Mouse (Mus musculus) adipocyte (in vitro differentiated cells): ENCODE data around the gene Samhd1.
A peak's percentile ranks its signal among the peaks of the same experiment; 100 is the strongest.

ENCODE experiments used
- DNase-seq: peaks from one replicate; pipeline ENCODE4 v3.0.0-alpha.2; 2016; ENCODE audit warnings: low spot score

The Samhd1 gene

GRCm38 (mm10) chr2:157136176-157136575 lies 1.1 kb upstream of the Samhd1 start:
- peak; percentile 43 for DNase-seq

GRCm38 (mm10) chr2:157135529-157136120 lies 560 bp upstream of the Samhd1 start:
- DNase-seq, result peak; percentile 32

- no peak for DNase-seq
These were observed 560 bp downstream of the Samhd1 start for GRCm38 (mm10) chr2:157134479-157134931.

DNA sequence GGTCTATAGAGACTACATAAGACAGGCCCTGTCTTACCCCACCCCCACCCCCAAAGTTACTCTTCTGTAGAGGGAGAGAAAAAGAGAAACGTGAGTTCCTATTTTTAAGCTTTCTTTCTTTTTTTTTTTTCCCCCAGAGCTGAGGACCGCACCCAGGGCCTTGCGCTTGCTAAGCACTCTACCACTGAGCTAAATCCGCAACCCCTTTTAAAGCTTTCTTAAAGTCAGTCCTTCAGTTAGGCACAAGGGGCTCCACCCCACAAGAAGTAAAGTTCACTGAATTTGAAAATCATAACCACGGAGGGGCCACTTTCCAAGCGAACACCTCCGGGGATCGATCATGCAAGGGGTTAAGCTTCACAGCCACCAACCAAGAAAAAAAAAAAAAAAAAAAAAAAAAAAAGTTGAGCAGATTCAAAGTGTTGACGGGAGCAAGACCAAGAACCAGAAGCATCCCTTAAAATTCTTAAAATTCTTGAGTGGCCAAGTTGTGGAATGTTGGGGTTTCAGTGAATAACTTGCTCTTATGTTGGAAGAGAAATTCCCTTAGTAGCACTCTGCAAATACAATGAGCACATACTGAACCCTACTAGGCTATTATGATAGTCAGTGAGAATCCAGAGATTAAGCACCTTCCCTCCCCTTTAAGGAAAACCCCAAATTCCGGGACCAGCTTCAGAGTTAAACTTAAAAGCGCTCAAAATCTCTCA lies 1.1 kb downstream of the Samhd1 start:
- peak; percentile 40 for DNase-seq

GRCm38 (mm10) chr2:157132686-157133540 lies 2.2 kb downstream of the Samhd1 start:
- no peak for DNase-seq

- DNase-seq, result no peak
These were observed 3.0 kb downstream of the Samhd1 start for GRCm38 (mm10) chr2:157132086-157132485.

- DNase-seq, result peak; percentile 75
These were observed 4.1 kb downstream of the Samhd1 start for GRCm38 (mm10) chr2:157130813-157131514.

- no peak for DNase-seq
These were observed 5.4 kb downstream of the Samhd1 start for GRCm38 (mm10) chr2:157129601-157130164.

- no peak for DNase-seq
These were observed 6.0 kb downstream of the Samhd1 start for GRCm38 (mm10) chr2:157129096-157129495.

- no peak for DNase-seq
These were observed 7.0 kb downstream of the Samhd1 start for GRCm38 (mm10) chr2:157128072-157128471.

DNA sequence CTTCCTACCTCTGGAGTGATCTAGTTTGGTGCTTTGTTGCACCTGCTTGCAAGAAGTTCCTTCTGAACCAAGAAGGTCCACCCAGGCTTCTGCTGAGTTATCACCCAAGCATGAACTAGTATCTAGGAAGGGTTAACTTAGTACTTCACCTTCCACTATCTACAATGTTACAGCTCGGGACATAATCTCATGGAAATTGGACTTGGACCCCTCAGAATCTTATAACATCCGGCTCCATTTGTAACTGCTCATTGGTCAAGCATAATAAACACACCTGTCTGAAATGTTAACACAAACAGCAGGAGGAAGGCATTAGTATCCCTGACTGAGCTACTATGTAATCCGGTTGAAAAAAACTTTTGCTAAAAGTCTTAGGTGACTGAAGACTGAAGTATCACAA lies 7.7 kb downstream of the Samhd1 start:
- no peak for DNase-seq

GRCm38 (mm10) chr2:157125246-157125645 lies 9.8 kb downstream of the Samhd1 start:
- no peak for DNase-seq

- DNase-seq, result no peak
These were observed 13.3 kb downstream of the Samhd1 start for GRCm38 (mm10) chr2:157121766-157122165.

DNA sequence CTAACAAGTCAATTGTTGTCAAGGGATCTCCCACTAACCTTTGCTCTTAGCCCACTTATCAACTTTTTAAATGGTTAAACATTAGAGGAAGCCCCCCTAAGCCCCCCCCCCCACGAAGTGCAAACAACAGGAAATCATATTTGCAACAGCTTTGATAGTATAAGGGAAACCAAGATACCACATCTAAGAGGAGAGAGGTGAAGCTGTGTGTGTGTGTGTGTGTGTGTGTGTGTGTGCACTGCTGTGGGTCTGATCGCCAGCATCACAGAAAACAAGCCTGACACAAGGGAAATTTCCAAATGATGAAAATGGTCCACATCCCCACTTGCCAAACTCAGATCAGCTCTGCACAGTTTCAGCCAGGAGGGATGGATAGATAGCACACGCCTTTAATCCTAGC lies 16.0 kb downstream of the Samhd1 start:
- no peak for DNase-seq

DNA sequence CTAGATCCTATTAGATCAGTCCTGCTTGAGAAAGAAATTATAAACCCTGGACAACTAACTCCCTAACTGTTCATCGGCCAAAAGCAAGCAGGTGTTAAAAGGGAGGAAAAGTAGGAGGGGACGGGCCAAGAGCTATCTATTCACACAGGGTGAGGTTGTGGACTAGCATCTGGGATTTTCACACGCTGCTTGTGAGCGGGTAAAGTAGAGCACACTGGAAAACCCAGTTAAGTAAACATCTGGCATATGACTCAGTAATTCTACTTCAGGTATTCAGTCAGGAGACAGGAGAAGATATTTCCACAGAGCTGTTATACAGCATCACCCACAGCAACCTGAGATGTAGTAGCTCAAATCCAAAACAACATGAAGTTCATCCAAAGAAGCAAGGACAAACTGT lies 16.5 kb downstream of the Samhd1 start:
- DNase-seq, result no peak

DNA sequence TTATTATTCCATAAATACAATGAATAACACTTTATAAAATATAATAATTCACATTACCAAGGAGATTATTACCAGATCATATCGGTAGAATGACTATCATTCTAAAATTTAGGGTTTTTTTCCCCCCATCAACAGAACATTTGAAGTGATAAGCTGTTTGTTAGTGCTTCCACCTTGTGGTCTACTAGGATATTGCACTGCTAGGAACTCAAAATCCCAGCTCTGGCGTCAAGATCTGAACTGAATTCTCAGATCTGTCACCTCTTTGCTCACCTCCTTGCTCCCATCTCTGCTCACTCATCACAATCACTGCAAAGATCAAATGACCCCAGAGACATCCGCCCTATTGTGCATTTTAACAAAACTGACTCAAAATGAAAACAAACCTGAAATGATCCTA lies 18.1 kb downstream of the Samhd1 start:
- DNase-seq, result peak; percentile 68

GRCm38 (mm10) chr2:157108236-157108635 lies 26.8 kb downstream of the Samhd1 start:
- DNase-seq, result no peak

DNA sequence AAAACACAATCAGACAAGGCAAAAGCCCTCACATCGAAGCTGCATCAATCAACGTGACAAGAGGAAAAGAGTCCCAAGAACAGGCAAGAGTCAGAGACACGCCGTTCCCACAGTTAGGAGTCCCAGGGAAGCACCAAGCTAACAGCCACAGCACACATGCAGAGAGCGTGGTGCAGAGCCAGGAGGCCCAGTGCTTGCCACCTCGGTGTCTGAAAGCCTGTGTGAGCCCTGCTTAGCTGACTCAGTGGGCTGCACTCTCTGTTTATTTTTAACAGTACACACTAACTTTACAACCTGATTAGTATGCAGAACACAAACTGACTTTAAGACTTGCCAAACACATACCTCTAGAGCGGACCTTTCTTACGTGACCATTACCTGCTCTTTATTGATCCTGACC lies 30.6 kb downstream of the Samhd1 start:
- no peak for DNase-seq

GRCm38 (mm10) chr2:157102256-157102655 lies 32.8 kb downstream of the Samhd1 start:
- DNase-seq, result no peak

DNA sequence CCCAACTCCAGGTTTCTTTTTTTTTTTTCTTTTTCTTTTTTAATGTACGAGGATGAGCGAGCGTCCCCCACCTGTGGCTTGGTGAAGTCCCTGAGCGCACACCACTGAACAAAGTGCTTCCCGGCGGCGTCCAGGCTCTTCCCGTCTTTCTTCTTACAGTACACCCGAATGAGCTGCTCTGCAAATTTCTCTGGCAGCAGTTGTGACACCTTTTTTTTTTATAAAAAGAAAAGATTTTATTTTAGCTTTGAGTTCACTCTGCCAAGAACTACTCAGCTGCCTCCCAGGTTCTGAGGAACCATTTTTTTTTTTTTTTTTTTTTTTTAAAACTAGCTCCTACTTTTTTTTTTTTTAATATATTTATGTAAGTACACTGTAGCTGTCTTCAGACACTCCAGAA lies 33.4 kb downstream of the Samhd1 start:
- DNase-seq, result no peak

DNA sequence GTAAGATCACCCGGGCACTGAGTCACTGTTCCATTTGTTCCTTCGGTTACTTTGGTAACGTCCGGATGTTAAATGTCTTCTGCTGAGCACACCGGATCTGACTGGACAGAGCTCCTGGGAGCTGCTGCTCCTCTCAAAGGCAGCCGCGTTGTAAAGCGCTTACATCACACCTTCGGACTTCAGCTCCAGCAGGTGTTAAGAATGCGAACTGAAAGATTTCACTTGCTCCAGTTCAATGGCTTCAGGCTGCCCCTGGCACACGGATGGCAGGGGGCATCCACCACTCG lies 34.8 kb downstream of the Samhd1 start:
- no peak for DNase-seq
